Mouse (Mus musculus) cortical plate, adult 2 months (tissue): ENCODE measurements around the gene Ubtf.

Experiments
- CTCF ChIP-seq: fragments of 200-500 bp; IDR thresholded peaks from 2 replicates; pipeline ENCODE4 v1.5.1; 2011; ENCODE audit warnings: mild to moderate bottlenecking, control low read depth, low read length; ENCODE audit not compliant: insufficient read depth; ENCODE audit errors: extremely low read depth
- POLR2A ChIP-seq: fragments of 200-500 bp; IDR thresholded peaks from 2 replicates; pipeline ENCODE4 v1.6.1; 2011; ENCODE audit warnings: mild to moderate bottlenecking, low read length, control low read depth; ENCODE audit not compliant: insufficient read depth; ENCODE audit errors: extremely low read depth

DNA sequence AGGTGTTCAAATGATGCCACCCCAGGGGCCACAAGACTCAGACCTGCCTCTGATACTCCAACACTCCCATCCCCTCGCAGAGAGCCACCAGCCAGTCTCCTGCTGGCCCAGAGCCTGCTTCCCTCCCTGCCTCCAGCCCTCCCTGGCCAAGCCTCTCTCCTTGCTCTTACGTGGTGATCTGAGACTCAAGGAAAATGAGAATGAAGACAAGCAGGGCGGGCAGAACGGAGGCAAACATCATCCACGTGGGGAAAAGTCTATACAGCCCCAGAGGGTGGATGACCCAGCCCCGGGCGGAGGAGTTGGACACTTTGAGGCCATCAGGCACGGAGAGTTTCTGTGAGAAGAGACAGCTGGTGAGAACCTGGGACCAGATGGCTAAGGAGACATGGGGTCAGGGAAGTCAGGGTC is 33.5 kb upstream of the Ubtf start:
- no peak for TF ChIP-seq CTCF
- TF ChIP-seq POLR2A = no peak
